Mouse (Mus musculus): ENCODE data around the gene Myh7. TPM values are rescaled to one million over a fixed set of nuclear protein-coding genes. Genes with fewer than 3 reads are reported as not detected.
"Not testable (repeated sequence)": the region's sequence is repeated elsewhere in the genome, so short reads cannot be mapped to it uniquely, and the experiment has no call there.

Gene Myh7
- polyA plus RNA-seq, 1 experiment from 2014 or later, result 0.18 TPM

DNA sequence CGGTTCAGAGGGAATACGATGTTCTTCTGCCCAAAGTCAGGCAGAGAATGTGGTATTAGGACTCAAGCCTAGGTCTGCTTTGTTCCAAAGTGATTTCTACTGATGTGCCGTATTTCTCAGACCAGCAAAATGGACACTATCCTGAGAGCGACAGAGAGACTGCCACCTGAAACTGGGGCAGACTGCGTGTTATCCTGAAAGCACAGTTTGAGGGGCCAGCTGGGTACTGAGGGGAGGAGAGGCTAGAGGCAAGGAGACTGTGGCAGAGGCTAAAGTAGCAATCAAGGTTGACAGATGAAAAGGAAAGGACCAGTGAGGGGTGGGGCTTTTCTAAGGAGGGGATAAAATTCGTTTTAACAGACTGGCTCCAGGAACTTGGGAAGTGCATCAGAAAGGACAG, 6.4 kb upstream of the Myh7 start:
- Histone ChIP-seq H3K9ac (replicated peaks) (no peak overlapping the region), H3K4me3 (ENCODE audit: low read depth, low read length) (no peak overlapping the region), H3K27ac (ENCODE audit: low read depth) (no peak overlapping the region), H3K4me2 (ENCODE audit: low read depth, low read length) (no peak overlapping the region), H3K4me1 (ENCODE audit: insufficient read depth) (no peaks in the 10 kb centered on the region; the same call in 1 of the 2 replicates), H3K36me3 (replicated peaks; ENCODE audit: insufficient read depth, low read length) (no peaks in the 10 kb centered on the region), H3K27me3 (ENCODE audit: insufficient read depth, low read length) (no peaks in the 10 kb centered on the region), H3K9me3 (ENCODE audit: low read length) (no peaks in the 10 kb centered on the region)
- TF ChIP-seq CTCF (IDR thresholded peaks at IDR 0.05; ENCODE audit: low read depth), result no peak
- no peak for TF ChIP-seq EP300 (IDR thresholded peaks at IDR 0.05; ENCODE audit: low read depth)
- DNase-seq, result no peak
- ATAC-seq, result no peak
- WGBS (ENCODE audit: insufficient replicate concordance), result 77% methylated on average over 6 of the region's 6 CpGs

DNA sequence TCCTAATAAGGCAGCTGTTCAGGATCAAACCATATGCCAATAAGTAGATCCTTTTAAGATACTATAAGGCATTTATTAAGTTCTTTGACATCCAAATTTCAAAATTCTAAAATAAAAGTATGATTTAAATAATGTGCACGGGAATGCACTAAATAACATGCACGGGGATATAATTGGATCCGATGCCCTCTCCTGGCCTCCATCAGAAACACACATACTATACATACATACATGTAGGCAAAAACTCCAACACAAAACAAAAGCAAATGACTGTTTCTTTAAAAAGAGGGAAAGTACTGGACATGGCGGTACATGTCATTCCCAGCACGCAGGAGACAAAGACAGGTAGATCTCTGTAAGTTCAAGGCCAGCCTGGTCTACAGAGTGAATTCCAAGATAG, 5.4 kb upstream of the Myh7 start:
- ATAC-seq; H3K9me3 ChIP-seq (ENCODE audit: low read length); H3K27me3 ChIP-seq (ENCODE audit: insufficient read depth, low read length); H3K4me2 ChIP-seq (ENCODE audit: low read depth, low read length); H3K4me3 ChIP-seq (ENCODE audit: low read depth, low read length); H3K4me1 ChIP-seq (ENCODE audit: insufficient read depth); H3K9ac ChIP-seq (replicated peaks); DNase-seq; H3K27ac ChIP-seq (ENCODE audit: low read depth); H3K36me3 ChIP-seq (replicated peaks; ENCODE audit: insufficient read depth, low read length): not testable (repeated sequence)
- WGBS (ENCODE audit: insufficient replicate concordance), result 72% methylated on average over 5 of the region's 5 CpGs

DNA sequence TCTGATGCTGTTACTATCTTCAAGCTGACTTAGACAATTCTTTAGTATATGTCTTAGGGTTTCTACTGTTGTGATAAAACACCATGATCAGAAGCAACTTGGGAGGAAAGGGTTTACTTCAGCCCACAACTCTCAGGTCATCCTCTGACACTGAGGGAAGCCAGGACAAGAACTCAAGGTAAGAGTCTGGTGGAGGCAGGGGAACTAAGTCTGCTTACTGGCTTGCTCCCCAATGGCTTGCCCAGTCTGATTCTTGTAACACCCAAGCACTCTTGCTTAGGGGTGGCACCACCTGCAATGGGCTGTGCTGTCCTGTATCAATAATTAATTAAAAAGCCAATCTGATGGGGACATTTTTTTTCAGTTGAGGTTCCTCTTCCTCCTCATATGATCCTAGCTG, 4.3 kb upstream of the Myh7 start:
- Histone ChIP-seq H3K4me1 (ENCODE audit: insufficient read depth) (no peaks in the 10 kb centered on the region; the same call in 1 of the 2 replicates), H3K4me3 (ENCODE audit: low read depth, low read length) (no peak overlapping the region), H3K27me3 (ENCODE audit: insufficient read depth, low read length) (no peaks in the 10 kb centered on the region), H3K27ac (ENCODE audit: low read depth) (no peak overlapping the region), H3K36me3 (replicated peaks; ENCODE audit: insufficient read depth, low read length) (no peaks in the 10 kb centered on the region), H3K9ac (replicated peaks) (no peak overlapping the region), H3K9me3 (ENCODE audit: low read length) (no peaks in the 10 kb centered on the region), H3K4me2 (ENCODE audit: low read depth, low read length) (no peak overlapping the region)
- DNase-seq (no peak), ATAC-seq (no peak)
- TF ChIP-seq CTCF (IDR thresholded peaks at IDR 0.05; ENCODE audit: low read depth) (no peak), EP300 (IDR thresholded peaks at IDR 0.05; ENCODE audit: low read depth) (no peak)

DNA sequence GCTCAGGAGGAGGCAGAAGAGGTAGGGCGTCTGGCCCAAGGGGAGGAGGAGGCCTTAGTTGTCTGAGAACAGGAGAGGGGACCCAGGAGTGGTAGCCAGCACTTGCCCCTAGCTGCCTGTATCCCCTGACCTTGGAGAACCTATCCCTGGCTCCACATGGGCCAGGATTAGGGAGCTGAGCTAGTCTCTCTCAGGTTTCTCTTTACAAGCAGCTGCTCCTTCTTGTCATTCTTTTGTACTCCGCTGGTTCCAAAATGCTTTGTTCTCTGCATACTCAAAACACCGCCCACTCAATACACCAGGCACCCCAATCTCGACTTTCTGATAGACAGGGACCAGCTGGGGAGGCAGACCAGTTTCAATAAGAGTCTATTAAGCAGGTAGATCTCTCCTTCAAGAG, 2.9 kb upstream of the Myh7 start:
- 62% methylated on average over 4 of the region's 4 CpGs for WGBS (ENCODE audit: insufficient replicate concordance)
- ATAC-seq (no peak), DNase-seq (no peak)
- H3K4me2 ChIP-seq (ENCODE audit: low read depth, low read length), result no peak overlapping the region
- TF ChIP-seq CTCF (IDR thresholded peaks at IDR 0.05; ENCODE audit: low read depth) (no peak), EP300 (IDR thresholded peaks at IDR 0.05; ENCODE audit: low read depth) (no peak)
- no peaks in the 10 kb centered on the region; the same call in 1 of the 2 replicates for H3K4me1 ChIP-seq (ENCODE audit: insufficient read depth)
- no peaks in the 10 kb centered on the region for H3K27me3 ChIP-seq (ENCODE audit: insufficient read depth, low read length)
- no peaks in the 10 kb centered on the region for H3K9me3 ChIP-seq (ENCODE audit: low read length)
- H3K4me3 ChIP-seq (ENCODE audit: low read depth, low read length), result no peak overlapping the region
- no peak overlapping the region for H3K27ac ChIP-seq (ENCODE audit: low read depth)
- H3K9ac ChIP-seq (replicated peaks), result no peak overlapping the region
- H3K36me3 ChIP-seq (replicated peaks; ENCODE audit: insufficient read depth, low read length), result no peaks in the 10 kb centered on the region

DNA sequence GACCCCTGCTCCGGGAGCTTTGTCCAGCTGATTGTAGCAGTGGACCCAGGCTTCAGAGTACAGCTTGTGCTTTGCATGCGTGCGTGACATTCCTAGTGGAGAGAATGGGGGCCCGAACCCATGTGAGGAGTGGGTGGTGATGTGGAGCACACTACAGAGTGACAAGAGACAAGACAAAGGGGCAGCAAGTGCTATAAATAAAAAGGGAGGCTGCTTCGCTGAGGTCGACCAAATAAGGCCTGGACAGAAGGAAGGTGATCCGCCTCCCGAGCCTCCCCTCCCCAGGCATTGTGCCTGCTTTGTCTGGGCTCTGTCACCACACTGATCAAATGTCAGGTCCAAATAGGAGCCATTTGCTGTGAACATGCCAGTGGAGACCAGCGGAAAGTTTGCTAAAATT, 2.4 kb upstream of the Myh7 start:
- TF ChIP-seq EP300 (IDR thresholded peaks at IDR 0.05; ENCODE audit: low read depth) (no peak), CTCF (IDR thresholded peaks at IDR 0.05; ENCODE audit: low read depth) (no peak)
- H3K27ac ChIP-seq (ENCODE audit: low read depth), result no peak overlapping the region
- H3K36me3 ChIP-seq (replicated peaks; ENCODE audit: insufficient read depth, low read length), result no peaks in the 10 kb centered on the region
- 72% methylated on average over 9 of the region's 9 CpGs for WGBS (ENCODE audit: insufficient replicate concordance)
- no peak overlapping the region for H3K4me3 ChIP-seq (ENCODE audit: low read depth, low read length)
- no peaks in the 10 kb centered on the region for H3K9me3 ChIP-seq (ENCODE audit: low read length)
- H3K9ac ChIP-seq (replicated peaks), result no peak overlapping the region
- DNase-seq (no peak), ATAC-seq (no peak)
- H3K27me3 ChIP-seq (ENCODE audit: insufficient read depth, low read length), result no peaks in the 10 kb centered on the region
- H3K4me1 ChIP-seq (ENCODE audit: insufficient read depth), result no peaks in the 10 kb centered on the region
- H3K4me2 ChIP-seq (ENCODE audit: low read depth, low read length), result no peak overlapping the region

DNA sequence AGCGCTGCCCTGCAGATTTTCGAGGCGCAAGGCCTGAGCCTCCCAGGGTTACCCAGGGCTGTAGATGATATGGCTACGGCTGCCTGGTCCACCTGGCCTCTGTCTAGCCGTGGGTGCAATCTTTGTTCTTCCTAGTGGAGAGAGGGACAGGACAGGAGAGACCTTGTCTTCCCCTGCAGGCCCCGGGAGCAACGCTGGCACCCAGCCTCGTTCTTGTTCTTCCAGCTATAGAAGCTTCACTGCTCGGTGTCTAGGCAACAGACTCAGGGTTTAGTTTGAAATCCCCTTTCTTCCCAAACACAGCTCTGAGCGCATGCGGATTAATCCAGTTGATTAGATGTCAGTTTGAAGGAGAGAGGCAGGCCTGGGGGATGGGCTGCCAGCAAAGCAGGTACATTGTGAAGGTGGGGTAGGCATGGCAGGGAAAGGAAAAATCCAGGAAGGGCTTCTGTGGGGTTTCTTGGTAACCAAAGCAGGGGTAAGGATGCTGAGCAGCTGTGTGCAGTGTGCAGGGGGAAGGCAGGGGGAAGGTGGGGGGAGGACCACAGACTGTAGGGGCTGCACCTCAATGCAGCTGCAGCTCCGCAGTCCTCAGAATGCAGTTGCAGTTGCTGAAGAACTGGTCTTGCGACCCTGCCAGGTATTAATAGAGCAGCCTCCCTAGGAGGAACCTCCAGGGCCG, 1.2 kb upstream of the Myh7 start:
- H3K4me3 ChIP-seq (ENCODE audit: low read depth, low read length), result no peak overlapping the region
- H3K9me3 ChIP-seq (ENCODE audit: low read length), result no peaks in the 10 kb centered on the region
- TF ChIP-seq EP300 (IDR thresholded peaks at IDR 0.05; ENCODE audit: low read depth), result no peak
- TF ChIP-seq CTCF (IDR thresholded peaks at IDR 0.05; ENCODE audit: low read depth), result no peak
- no peak overlapping the region for H3K9ac ChIP-seq (replicated peaks)
- H3K27me3 ChIP-seq (ENCODE audit: insufficient read depth, low read length), result no peaks in the 10 kb centered on the region
- no peak overlapping the region for H3K4me2 ChIP-seq (ENCODE audit: low read depth, low read length)
- ATAC-seq (no peak), DNase-seq (no peak)
- no peak overlapping the region for H3K27ac ChIP-seq (ENCODE audit: low read depth)
- H3K4me1 ChIP-seq (ENCODE audit: insufficient read depth), result no peaks in the 10 kb centered on the region
- WGBS (ENCODE audit: insufficient replicate concordance), result 49% methylated on average over 14 of the region's 14 CpGs
- H3K36me3 ChIP-seq (replicated peaks; ENCODE audit: insufficient read depth, low read length), result no peaks in the 10 kb centered on the region

DNA sequence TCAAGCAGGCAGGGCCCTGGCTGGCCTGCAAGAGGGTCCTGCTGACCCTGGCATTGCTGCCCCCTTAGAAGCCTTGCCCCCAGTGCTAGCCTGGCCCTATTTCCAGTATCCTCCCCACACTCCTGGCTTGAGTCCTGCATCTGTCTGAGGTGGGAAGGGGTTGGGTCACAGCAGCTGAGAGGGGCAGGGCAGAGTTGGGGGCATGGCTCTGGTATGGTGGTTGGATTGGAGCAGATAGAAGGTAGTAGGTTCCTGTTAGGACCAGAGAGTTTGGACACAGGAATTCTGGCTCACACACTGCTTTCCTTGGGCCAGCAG, 402 bp upstream of the Myh7 start:
- Histone ChIP-seq H3K9ac (replicated peaks) (no peak overlapping the region), H3K27me3 (ENCODE audit: insufficient read depth, low read length) (no peaks in the 10 kb centered on the region), H3K4me3 (ENCODE audit: low read depth, low read length) (no peak overlapping the region), H3K27ac (ENCODE audit: low read depth) (no peak overlapping the region), H3K9me3 (ENCODE audit: low read length) (no peaks in the 10 kb centered on the region), H3K4me2 (ENCODE audit: low read depth, low read length) (no peak overlapping the region), H3K36me3 (replicated peaks; ENCODE audit: insufficient read depth, low read length) (no peaks in the 10 kb centered on the region), H3K4me1 (ENCODE audit: insufficient read depth) (no peaks in the 10 kb centered on the region)
- ATAC-seq, result no peak
- TF ChIP-seq EP300 (IDR thresholded peaks at IDR 0.05; ENCODE audit: low read depth) (no peak), CTCF (IDR thresholded peaks at IDR 0.05; ENCODE audit: low read depth) (no peak)
- no peak for DNase-seq
